Mouse (Mus musculus) B cell, adult 62 days (primary cell): Measurements from ENCODE around the gene Kl. TPM values are rescaled to one million over a fixed set of nuclear protein-coding genes. Genes with fewer than 3 reads are reported as not detected.

ENCODE experiments used
- total RNA-seq: library from RNA; stranded (reverse); gene quantifications from 4 replicates; pipeline ENCODE4 v1.2.4, GENCODE M21; 2023

Gene Kl
- not detected in 4 replicates for total RNA-seq

DNA sequence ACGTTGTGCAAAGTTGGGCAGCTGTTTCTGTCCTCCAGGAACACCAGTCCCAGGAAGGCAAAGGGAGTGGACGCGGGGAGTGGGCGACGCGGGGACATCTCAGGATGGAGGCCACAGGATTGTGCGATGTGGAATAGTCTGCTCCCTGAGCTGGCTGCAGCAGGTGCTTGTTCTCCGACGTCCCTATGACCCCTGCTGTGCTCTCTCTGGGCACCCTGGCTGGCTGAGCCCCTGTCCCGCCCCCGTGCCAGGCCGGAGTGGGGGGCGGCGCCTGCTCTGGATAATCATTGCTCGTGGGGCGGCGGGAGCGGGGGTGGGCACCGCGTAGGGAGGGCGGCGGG lies at the start of gene Kl:
Gene Kl (plus strand): TSS at position 280 of the 341 bp plus-strand sequence.

